Mouse (Mus musculus) left cerebral cortex, postnatal 14 days (tissue): ENCODE data around the gene Gtpbp4. TPM values are rescaled to one million over a fixed set of nuclear protein-coding genes. Genes with fewer than 3 reads are reported as not detected.
A peak's percentile ranks its signal among the peaks of the same experiment; 100 is the strongest.
"Not testable (repeated sequence)": the region's sequence is repeated elsewhere in the genome, so short reads cannot be mapped to it uniquely, and the experiment has no call there.

Source experiments
- DNase-seq, 2 experiments: peaks; one replicate each; pipeline ENCODE4 v3.0.0; 2021 to 2022; ENCODE audit warnings: low spot score in 2 of 2, mixed read lengths in 1 of 2
- intact Hi-C: fragments of 180-260 bp; cut with DNase I; formaldehyde crosslinking; loops from one replicate; pipeline ENCODE4 v1.15.1; 2025
- total RNA-seq, 2 experiments: library from RNA; stranded (reverse); gene quantifications; 2 replicates each; pipeline ENCODE4 v1.2.3; 2021

The Gtpbp4 gene
- total RNA-seq, 2 experiments from 2014 or later: 35.2 to 38.9 TPM

DNA sequence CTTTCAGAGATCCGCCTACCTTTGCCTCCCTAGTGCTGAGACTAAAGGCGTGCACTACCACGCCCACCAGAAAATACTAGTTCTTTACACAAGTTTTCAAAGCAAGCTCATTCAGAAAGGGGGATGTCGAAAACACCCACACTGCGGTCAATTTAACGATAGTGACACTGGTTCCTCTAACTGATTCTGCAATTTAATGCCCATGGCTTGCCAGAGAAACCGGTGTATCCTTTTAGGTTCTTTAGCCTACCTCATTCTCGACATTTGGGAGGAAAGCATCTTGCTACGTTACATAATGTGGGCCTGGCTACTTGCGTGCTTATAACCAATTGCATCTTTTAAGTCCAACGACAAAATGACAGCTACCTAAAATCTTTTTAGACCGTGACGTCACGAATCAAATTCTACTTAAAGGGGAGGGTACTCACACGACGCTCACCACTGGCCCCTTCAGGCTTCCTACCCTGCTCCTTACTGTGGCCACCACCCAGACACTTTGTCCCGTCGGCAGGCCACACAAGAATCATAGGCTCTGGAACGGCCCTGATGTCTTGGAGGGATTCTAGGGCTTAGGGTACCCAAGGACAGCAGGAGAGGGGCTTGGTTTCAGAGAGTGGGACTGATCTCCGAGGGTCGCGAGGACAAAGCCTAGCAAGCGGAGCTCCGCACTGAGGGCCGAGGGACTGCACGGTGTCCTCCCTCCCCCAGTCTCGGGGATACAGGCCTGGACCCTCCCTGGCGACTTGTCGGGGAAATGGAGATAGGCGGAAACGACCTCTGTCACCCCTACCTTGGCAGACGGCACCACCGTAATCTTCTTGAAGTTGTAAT, 509 bp downstream of the Gtpbp4 start:
- DNase-seq: peak; percentile 9 to 47
- intact Hi-C loops: loop anchor here (5.0 to 10.0 kb wide), 2 partner anchors 108 to 179 kb away; partner anchors contain the start of gene Idi1

DNA sequence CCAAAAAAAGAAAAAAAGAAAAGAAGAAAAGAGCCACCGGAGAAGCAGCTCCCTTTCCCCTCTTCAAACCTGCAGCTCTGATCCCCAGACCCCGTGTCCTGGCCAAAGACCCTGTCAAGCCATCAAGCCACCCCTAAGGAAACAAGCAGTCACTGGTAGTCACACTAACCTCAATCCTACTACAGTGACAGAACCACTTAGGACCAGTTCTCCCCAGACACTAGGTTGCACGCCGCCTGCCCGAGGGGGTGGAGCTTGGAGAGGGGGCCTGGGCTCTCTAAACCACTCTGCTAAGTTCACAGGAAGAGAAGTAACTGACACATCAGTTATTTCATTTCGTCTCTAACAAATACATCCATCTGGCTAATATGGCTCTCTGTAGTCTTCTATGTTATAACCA, 3.7 kb downstream of the Gtpbp4 start:
- no peak for DNase-seq
- intact Hi-C loops: loop anchor here (10.0 kb wide), 1 partner anchor 183 kb away; no protein-coding TSS in a partner anchor

DNA sequence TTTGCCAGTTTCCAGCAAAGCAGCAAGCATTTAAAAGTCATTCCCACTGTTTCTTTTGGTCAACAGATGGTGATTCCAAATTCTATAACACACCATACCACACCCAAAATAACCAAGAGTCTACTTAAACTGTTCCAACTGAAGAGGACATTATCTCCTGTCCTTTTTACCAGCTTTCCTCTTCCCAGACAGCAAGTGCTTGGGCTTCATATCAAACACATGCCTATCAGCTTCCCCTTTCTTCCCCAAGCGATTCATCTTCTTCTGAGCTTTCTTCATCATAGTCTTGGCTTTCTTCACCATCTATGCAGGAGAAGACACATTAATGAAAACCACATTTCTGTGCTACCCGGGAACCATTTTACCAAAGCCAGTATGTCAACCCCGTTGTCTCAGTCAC, 22.9 kb downstream of the Gtpbp4 start:
- no peak for DNase-seq
- intact Hi-C loops: no loop called here

DNA sequence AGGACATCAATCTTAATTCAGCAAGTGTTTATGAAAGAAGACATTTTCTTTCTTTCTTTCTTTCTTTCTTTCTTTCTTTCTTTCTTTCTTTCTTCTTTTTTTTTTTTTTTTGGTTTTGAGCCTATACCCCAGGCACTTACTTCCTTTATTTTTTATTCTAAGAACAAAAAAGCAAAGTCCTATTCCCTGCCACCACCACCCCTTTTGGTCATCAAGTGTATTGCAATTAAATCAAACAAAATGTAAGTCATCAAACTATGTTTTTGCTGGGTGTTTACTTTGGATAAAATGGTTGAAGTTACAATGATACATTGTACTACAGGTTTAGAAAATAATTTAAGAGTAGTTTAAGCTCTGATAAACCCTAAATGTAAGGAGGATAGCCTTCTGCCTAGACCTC, 23.5 kb downstream of the Gtpbp4 start:
- no peak for DNase-seq
- intact Hi-C loops: no loop called here

DNA sequence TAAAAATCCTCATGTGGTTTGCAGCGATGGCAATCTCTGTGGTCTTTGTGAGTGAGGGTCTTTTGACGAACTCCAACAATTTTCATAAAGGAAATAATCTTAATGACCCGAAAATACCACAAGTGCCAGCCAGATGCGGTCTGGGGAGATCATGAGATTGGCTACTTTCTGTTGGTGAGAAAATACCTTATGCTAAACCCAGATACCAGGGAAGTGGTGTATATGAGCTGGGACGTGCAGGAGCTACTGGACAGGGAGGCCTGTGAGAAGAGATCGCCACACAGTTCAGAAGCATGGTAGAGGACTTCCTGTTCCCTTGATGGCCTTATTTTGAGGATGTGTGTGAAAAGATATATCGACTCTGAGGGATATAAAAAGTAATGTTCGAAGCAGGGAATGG, 28.1 kb downstream of the Gtpbp4 start:
- intact Hi-C loops: no loop called here
- DNase-seq: no peak

DNA sequence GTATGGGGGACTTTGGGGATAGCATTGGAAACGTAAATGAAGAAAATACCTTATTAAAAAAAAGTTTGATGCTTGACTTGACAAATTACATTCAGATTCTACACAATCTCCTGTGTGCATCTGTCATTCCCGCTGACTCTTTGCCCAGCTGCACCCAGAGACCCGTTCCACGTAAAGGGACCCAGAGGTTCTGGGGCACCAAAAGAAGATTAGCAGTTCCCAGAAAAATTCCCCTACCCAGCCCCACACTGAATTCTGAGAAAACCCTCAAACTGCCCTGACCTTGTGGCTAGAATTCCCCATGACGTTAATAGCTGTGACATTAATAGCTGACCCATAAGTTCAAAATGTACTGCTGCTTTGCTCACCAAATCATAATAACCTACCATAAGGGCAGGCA, 30.7 kb downstream of the Gtpbp4 start:
- no peak for DNase-seq
- intact Hi-C loops: no loop called here

DNA sequence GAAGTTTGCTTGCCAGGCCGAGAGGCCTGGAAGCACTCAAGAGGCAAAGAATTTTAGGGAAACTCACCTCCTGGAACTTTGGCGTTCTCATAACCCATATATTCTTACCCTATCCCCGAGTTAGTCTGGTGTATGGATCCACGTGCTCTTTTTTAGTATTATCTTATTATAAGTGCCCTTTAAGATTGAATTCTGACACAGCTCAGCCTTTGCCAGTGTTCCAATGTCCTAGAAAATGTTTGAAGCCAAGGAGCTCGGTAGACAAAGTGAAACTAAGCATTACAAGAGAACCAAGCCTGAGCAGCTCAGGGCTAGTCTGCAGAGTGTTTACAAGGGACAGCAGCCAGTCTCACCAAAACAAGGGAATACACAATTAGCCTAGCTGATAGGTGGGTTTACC, 33.6 kb downstream of the Gtpbp4 start:
- DNase-seq, intact Hi-C loops: not testable (repeated sequence)

DNA sequence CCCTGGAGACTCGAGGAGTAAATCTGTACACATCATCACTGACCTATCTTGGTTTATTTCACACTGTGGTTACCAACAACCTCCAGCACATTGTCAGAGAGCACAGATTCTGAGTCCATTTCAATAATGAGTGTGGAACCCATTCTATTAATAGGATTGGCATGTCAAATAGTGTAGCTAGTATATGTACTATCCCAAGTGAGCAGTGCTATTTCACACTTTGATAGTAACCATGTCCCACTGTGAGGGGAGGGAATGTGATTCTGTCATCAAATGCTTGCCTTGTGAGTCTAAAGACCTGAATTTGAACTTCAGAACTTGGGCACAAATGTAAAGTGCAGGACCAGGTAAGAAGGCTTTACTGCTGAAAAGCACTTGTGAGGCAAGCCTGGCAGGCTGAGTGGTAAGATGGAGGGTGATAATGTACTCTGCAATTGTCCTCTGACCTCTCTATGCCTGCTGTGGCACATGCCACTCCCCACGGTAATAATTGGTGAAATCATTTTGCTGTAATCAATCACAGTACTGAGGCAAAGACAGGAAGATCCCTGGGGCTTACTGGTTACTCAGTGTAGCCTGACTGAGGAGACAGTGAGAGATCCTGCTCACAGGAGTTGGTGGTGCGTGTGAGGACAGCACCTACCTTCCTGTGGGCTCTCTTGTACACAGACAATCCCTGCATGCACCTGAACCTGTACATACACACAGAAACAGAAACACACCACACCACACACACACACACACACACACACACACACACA, 34.6 kb downstream of the Gtpbp4 start:
- intact Hi-C loops: not testable (repeated sequence)

DNA sequence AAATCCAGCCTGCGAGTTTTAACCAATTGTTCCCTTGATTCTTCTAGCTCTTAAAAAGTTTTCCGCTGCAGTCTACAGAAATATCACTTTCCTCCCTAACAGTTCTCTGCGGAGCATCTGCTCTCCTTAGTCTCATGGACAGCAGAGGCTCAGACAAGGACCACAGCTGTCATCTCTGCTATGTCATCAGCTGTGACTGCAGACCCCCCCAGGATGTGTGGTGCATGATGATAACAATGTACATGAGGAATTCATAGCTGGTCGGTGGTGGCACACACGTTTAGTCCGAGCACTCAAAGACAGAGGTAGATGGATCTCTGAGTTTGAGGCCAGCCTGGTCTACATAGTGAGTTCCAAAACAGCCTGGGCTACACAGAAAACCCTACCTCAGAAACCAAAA, 36.3 kb downstream of the Gtpbp4 start:
- intact Hi-C loops, DNase-seq: not testable (repeated sequence)

More for the DNA sequence above, 34.6 kb downstream of the Gtpbp4 start:
- not testable (repeated sequence) for DNase-seq

DNA sequence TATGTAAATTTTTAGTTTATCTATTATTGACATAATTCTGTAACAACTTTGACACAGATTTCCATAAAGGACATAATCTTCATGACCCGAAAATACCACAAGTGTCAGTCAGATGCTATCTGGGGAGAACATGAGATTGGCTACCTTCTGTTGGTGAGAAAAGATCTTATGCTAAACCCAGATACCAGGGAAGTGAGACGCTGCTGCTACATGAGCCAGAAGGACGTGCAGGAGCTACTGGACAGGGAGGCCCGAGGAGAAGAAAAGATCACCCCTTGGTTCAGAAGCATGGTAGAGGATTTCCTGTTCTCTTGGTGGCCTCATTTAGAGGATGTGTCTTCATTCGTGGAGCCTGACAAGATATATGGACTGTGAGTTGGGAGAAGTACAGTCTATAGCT, 36.8 kb downstream of the Gtpbp4 start:
- intact Hi-C loops, DNase-seq: not testable (repeated sequence)

DNA sequence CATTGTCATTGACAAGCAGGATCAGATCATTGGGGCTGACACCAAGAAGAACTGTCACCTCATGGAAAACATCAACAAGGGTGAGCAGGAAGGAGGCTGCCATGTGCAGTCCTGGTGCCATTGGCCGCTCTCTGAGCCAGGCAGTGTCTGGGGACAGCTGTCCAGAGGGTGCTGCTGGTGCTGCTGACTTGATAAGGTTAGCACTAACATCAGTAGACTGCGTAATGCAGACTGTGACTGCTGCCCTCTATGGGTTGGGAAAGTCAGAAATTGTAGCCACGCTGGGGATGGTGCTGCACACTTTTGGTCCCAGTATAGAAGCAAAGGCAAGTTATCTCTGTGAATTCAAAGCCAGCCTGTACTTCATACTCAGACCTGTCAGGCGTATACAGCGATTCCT, 39.0 kb downstream of the Gtpbp4 start:
- intact Hi-C loops, DNase-seq: not testable (repeated sequence)

DNA sequence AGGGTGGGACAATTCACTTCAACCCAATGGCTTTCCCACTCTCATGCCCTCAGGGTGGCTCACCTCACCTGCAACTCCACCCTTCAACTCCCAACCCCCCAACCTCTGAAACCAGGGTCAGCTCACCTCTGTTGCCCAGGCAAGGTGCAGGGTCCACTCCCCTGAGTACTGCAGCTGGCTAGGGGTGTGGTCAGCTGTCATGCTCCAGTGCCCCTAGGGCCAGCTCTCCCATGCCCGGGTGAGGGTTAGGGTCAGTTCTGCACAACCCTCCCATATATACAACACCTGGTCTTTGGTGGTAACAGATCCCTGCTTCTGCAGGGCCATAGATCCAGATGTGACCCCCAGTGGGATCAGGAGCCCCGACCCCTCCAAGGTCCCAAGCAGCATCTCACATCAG, 40.8 kb downstream of the Gtpbp4 start:
- intact Hi-C loops, DNase-seq: not testable (repeated sequence)

DNA sequence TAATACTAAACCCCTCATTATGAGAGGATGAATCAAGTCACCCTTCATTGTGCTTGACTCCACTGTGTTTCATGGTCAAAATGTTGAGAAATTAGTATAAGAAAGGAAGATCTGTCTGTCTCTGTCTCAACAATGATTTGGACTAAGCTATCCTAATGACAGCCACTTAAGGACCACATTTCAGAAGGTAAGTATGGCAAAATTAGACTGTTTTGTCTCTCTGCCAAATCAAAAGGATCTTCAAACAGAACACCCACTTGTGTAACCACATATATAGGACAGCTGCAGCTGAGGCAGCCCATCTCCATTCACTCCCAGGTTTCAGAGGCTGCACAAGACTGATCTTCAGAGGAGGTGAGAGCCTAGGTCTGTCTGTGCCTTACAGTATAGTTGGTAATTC, 43.3 kb downstream of the Gtpbp4 start, which contains the start of gene Idi2:
TSS of gene Idi2 (plus strand) at position 301 of the 400 bp plus-strand sequence.
- intact Hi-C loops, DNase-seq: not testable (repeated sequence)

DNA sequence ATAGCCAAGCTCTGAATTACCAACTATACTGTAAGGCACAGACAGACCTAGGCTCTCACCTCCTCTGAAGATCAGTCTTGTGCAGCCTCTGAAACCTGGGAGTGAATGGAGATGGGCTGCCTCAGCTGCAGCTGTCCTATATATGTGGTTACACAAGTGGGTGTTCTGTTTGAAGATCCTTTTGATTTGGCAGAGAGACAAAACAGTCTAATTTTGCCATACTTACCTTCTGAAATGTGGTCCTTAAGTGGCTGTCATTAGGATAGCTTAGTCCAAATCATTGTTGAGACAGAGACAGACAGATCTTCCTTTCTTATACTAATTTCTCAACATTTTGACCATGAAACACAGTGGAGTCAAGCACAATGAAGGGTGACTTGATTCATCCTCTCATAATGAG, 47.8 kb downstream of the Gtpbp4 start, which contains the start of gene Gm9745:
TSS of gene Gm9745 (minus strand) at position 101 of the 400 bp plus-strand sequence.
- intact Hi-C loops, DNase-seq: not testable (repeated sequence)

DNA sequence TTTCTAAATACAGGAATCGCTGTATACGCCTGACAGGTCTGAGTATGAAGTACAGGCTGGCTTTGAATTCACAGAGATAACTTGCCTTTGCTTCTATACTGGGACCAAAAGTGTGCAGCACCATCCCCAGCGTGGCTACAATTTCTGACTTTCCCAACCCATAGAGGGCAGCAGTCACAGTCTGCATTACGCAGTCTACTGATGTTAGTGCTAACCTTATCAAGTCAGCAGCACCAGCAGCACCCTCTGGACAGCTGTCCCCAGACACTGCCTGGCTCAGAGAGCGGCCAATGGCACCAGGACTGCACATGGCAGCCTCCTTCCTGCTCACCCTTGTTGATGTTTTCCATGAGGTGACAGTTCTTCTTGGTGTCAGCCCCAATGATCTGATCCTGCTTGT, 52.1 kb downstream of the Gtpbp4 start:
- DNase-seq, intact Hi-C loops: not testable (repeated sequence)

DNA sequence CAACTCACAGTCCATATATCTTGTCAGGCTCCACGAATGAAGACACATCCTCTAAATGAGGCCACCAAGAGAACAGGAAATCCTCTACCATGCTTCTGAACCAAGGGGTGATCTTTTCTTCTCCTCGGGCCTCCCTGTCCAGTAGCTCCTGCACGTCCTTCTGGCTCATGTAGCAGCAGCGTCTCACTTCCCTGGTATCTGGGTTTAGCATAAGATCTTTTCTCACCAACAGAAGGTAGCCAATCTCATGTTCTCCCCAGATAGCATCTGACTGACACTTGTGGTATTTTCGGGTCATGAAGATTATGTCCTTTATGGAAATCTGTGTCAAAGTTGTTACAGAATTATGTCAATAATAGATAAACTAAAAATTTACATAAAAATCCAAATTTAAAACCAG, 54.2 kb downstream of the Gtpbp4 start:
- DNase-seq, intact Hi-C loops: not testable (repeated sequence)

DNA sequence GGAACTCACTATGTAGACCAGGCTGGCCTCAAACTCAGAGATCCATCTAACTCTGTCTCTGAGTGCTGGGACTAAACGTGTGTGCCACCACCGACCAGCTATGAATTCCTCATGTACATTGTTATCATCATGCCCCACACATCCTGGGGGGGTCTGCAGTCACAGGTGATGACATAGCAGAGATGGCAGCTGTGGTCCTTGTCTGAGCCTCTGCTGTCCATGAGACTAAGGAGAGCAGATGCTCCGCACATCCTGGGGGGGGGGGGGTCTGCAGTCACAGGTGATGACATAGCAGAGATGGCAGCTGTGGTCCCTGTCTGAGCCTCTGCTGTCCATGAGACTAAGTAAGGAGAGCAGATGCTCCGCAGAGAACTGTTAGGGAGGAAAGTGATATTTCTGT, 54.8 kb downstream of the Gtpbp4 start:
- DNase-seq, intact Hi-C loops: not testable (repeated sequence)

DNA sequence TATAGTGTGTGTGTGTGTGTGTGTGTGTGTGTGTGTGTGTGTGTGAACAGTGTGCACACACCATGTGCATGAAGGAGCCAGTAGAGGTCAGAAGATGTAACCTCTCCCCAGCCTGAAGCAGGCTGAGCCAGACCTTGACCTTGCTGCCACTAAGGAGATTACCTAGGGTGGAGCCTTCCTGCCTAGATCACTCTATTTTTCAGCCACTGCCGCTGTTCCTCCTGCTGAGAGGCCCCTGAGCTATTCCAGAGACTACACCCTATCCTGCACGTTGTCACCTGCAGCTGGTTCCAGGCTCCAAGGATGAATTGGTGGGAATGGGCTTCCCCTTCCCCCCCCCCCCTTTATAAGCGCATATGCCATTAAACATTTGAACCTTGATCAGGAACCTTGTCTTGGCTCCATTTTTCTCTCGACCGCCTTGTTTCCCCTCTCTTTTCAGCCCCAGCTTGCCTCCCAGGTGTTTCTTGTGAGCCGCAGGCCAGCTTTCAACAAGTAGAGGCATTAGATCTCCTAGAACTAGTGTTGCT, 58.2 kb downstream of the Gtpbp4 start:
- DNase-seq, intact Hi-C loops: not testable (repeated sequence)

DNA sequence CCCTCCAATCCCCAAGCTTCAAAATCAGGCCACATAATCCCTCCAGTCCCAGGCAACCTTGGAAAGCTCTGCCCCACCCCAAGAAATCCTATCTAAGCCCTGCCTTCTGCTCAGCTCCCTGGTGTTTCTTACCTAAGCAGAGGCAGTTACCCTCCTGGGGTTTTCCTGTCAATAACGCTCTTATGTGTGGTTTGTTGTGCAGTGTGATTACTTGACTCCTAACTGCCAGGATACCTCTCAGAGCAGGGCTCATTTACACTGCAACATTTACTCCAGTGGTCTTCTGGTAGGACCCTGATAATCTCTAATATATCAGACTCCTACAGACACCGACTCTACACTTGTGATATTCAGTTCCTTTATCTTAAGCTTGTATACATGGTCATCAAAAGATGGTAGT, 62.4 kb downstream of the Gtpbp4 start:
- no peak for DNase-seq
- intact Hi-C loops: no loop called here
